Comparison of ENCODE assay signal across 16 mouse cellular contexts in genomic region chr16:92117337-92118209, GRCm38 (mm10). TPM values are rescaled to one million over a fixed set of nuclear protein-coding genes. Genes with fewer than 3 reads are reported as not detected.
A peak's percentile ranks its signal among the peaks of the same experiment; 100 is the strongest.
DNase-seq lines count a peak whose midpoint lies in the region; ATAC-seq and TF ChIP-seq lines count a peak whose summit lies in the region.
"Had no signal": no experiment of that assay in that cellular context is flagged by ENCODE, and none has a peak within 500 bp of the region (broad histone marks: within the 10 kb centered on the region; RNA-seq: fewer than 3 reads in every experiment).

No protein-coding gene starts in this region.

- 81% methylated on average over 9 of the region's 9 CpGs for WGBS in forebrain, embryonic 10.5 days
- 66% methylated on average over 9 of the region's 9 CpGs for WGBS in forebrain, embryonic 16.5 days

- ATAC-seq in forebrain, embryonic 16.5 days: no peak
- ATAC-seq: CD4-positive, CD25-positive, alpha-beta regulatory T cell, adult 4 months had no signal

- TF ChIP-seq POLR2A in embryonic fibroblast, embryonic 13.5 days (IDR thresholded peaks at IDR 0.05; ENCODE audit: low read depth, low read length): no peak

- no peak for TF ChIP-seq CTCF in layer of hippocampus, adult 2 months (conservative IDR thresholded peaks at IDR 0.05)
- no peak for TF ChIP-seq CTCF in embryonic fibroblast, embryonic 13.5 days (IDR thresholded peaks at IDR 0.05; ENCODE audit: borderline replicate concordance, insufficient read depth, low read length)

- 0 out of 2 replicates have a peak overlapping the region, but pooled peaks have one; percentile 15 for H3K27ac ChIP-seq in forebrain, embryonic 10.5 days
- no peak overlapping the region for H3K27ac ChIP-seq in forebrain, embryonic 16.5 days (ENCODE audit: low read length)
- H3K27ac ChIP-seq in layer of hippocampus, adult 2 months: peak overlapping the region; percentile 87; the same call in 1 of the 2 replicates
- peak overlapping the region; percentile 43; the same call in 1 of the 2 replicates for H3K27ac ChIP-seq in embryonic fibroblast, embryonic 13.5 days (ENCODE audit: insufficient read depth, low read length)
- H3K27ac ChIP-seq: embryonic facial prominence, embryonic 12.5 days; heart, adult 2 months; liver, embryonic 13.5 days had no signal

- no peak overlapping the region for H3K9ac ChIP-seq in forebrain, embryonic 16.5 days (replicated peaks; ENCODE audit: low read depth, low read length)
- H3K9ac ChIP-seq: embryonic facial prominence, embryonic 12.5 days; liver, embryonic 13.5 days had no signal

- no peak for DNase-seq in forebrain, embryonic 10.5 days (ENCODE audit: extremely low spot score, low spot score)
- no peak for DNase-seq in layer of hippocampus, adult 2 months (ENCODE audit: low spot score in 2 of 2)
- no peak for DNase-seq in layer of hippocampus, postnatal 10 days (ENCODE audit: low spot score in 2 of 2)
- peak; percentile 43 for DNase-seq in retina, embryonic 14.5 days (ENCODE audit: low spot score)
- no peak for DNase-seq in gastrocnemius, postnatal 14 days
- no peak for DNase-seq in thymus, postnatal 36 days
- DNase-seq: cerebellum, adult 9-10 months; liver, embryonic 13.5 days had no signal

- H3K27me3 ChIP-seq in forebrain, embryonic 10.5 days (ENCODE audit: poor library complexity, severe bottlenecking): no peaks in the 10 kb centered on the region
- no peaks in the 10 kb centered on the region for H3K27me3 ChIP-seq in forebrain, embryonic 16.5 days (replicated peaks; ENCODE audit: control insufficient read depth, insufficient read depth, low read length)
- H3K27me3 ChIP-seq: embryonic facial prominence, embryonic 12.5 days; liver, embryonic 13.5 days had no signal

- H3K4me1 ChIP-seq in forebrain, embryonic 10.5 days: peaks cover 45% of the 10 kb centered on the region
- peaks cover 30% of the 10 kb centered on the region for H3K4me1 ChIP-seq in forebrain, embryonic 16.5 days (replicated peaks; ENCODE audit: control insufficient read depth, insufficient read depth, low read length)
- H3K4me1 ChIP-seq in embryonic fibroblast, embryonic 13.5 days (ENCODE audit: control insufficient read depth, insufficient read depth, low read length): peaks cover 14% of the 10 kb centered on the region

- no peak overlapping the region for H3K4me3 ChIP-seq in forebrain, embryonic 10.5 days
- no peak overlapping the region for H3K4me3 ChIP-seq in forebrain, embryonic 16.5 days (replicated peaks; ENCODE audit: low read length)
- no peak overlapping the region for H3K4me3 ChIP-seq in layer of hippocampus, adult 2 months
- no peak overlapping the region for H3K4me3 ChIP-seq in embryonic fibroblast, embryonic 13.5 days (ENCODE audit: insufficient read depth, low read length)
- H3K4me3 ChIP-seq: embryonic facial prominence, embryonic 12.5 days; heart, adult 2 months; liver, embryonic 13.5 days had no signal

- intact Hi-C loops in gastrocnemius, postnatal 14 days (cut with DNase I; ENCODE audit: low total_unique reads): no loop called here

- peaks cover 13% of the 10 kb centered on the region for H3K36me3 ChIP-seq in forebrain, embryonic 10.5 days (replicated peaks)
- 0 out of 2 replicates have a peak, but pooled peaks cover 5% of the 10 kb centered on the region for H3K36me3 ChIP-seq in forebrain, embryonic 16.5 days (ENCODE audit: control insufficient read depth, insufficient read depth)

- no peak overlapping the region for H3K4me2 ChIP-seq in forebrain, embryonic 16.5 days (ENCODE audit: low read length)
- H3K4me2 ChIP-seq: embryonic facial prominence, embryonic 12.5 days; liver, embryonic 13.5 days had no signal

- no peaks in the 10 kb centered on the region for H3K9me3 ChIP-seq in forebrain, embryonic 10.5 days
- H3K9me3 ChIP-seq in forebrain, embryonic 16.5 days (ENCODE audit: control insufficient read depth, low read length): no peaks in the 10 kb centered on the region
- H3K9me3 ChIP-seq: embryonic facial prominence, embryonic 12.5 days; liver, embryonic 13.5 days had no signal

RNA-seq across cellular contexts. Expression of gene Slc5a3, which starts 59.5 kb away (rescaled TPM):
- polyA plus RNA-seq in forebrain, embryonic 10.5 days (2016; fragmentation: Nextera tagmentation; extraction: Ambion mirVana): 10.8 and 12.0 TPM in 2 replicates
- polyA plus RNA-seq in forebrain, embryonic 16.5 days (2015; fragmentation: Nextera tagmentation; extraction: Ambion mirVana): 13.8 and 15.0 TPM in 2 replicates
- 10 to 100 TPM; 31.1 to 33.7 TPM for total RNA-seq in layer of hippocampus, adult 2 months (2021)
- total RNA-seq in layer of hippocampus, postnatal 10 days (2021): 10 to 100 TPM; 15.3 to 17.8 TPM
- 19.6 and 27.3 TPM in 2 replicates for polyA plus RNA-seq in embryonic fibroblast, embryonic 13.5 days (2011; ENCODE audit: insufficient read length, low read depth, missing spikeins)
- total RNA-seq in gastrocnemius, postnatal 14 days (2021): 1 to 10 TPM; 3.3 TPM

RNA-seq across cellular contexts. Expression of gene Gm49711, which starts 59.5 kb away (rescaled TPM):
- 0.12 and 0.15 TPM in 2 replicates for polyA plus RNA-seq in forebrain, embryonic 10.5 days (2016; fragmentation: Nextera tagmentation; extraction: Ambion mirVana)
- polyA plus RNA-seq in forebrain, embryonic 16.5 days (2015; fragmentation: Nextera tagmentation; extraction: Ambion mirVana): 0.25 and 0.52 TPM in 2 replicates
- total RNA-seq in layer of hippocampus, adult 2 months (2021): not detected
- under 1 TPM in 1 of 2 experiments, not detected in 1; 0.31 TPM for total RNA-seq in layer of hippocampus, postnatal 10 days (2021)
- not detected in 2 replicates for polyA plus RNA-seq in embryonic fibroblast, embryonic 13.5 days (2011; ENCODE audit: insufficient read length, low read depth, missing spikeins)
- total RNA-seq in gastrocnemius, postnatal 14 days (2021): not detected
- total RNA-seq: heart, adult 2 months; monocyte, adult 5-6 weeks had no signal
- polyA plus RNA-seq: CD4-positive, CD25-positive, alpha-beta regulatory T cell, adult 4 months; heart, adult 2 months; intestine, embryonic 14.5 days; large intestine, adult 2 months; liver, embryonic 13.5 days had no signal

RNA-seq across cellular contexts. Expression of gene Mrps6, which starts 59.5 kb away (rescaled TPM):
- 134 and 135 TPM in 2 replicates for polyA plus RNA-seq in forebrain, embryonic 10.5 days (2016; fragmentation: Nextera tagmentation; extraction: Ambion mirVana)
- 144 and 148 TPM in 2 replicates for polyA plus RNA-seq in forebrain, embryonic 16.5 days (2015; fragmentation: Nextera tagmentation; extraction: Ambion mirVana)
- 10 to 100 TPM; 46.8 to 49.1 TPM for total RNA-seq in layer of hippocampus, adult 2 months (2021)
- total RNA-seq in layer of hippocampus, postnatal 10 days (2021): 10 to 100 TPM; 57.9 to 66.2 TPM
- 75.3 and 105 TPM in 2 replicates for polyA plus RNA-seq in embryonic fibroblast, embryonic 13.5 days (2011; ENCODE audit: insufficient read length, low read depth, missing spikeins)
- total RNA-seq in gastrocnemius, postnatal 14 days (2021): 10 to 100 TPM; 16.9 to 18.7 TPM
